Mouse (Mus musculus): ENCODE data around the gene Cmklr1.

DNA sequence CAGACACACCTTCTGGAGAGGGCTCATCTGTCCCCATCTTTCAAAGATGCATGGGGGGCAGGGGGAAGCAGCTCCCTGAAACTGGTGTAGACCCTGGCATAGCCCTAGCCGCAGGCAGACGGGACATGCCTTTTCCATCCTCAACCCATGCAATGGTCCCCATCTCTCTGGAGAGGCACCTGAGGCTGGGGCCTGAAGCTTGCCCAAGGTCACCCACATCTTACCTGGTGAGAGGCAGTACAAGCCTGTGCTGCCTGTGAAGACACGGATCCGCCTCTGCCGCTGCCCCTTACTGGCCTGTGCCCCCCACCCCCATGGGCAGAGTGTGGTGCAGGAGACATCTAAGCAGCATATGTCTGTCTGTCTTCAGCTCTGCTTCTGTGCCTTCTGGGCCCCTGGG lies 23.2 kb downstream of the Cmklr1 start:
- TF ChIP-seq TAL1 (IDR thresholded peaks at IDR 0.05; ENCODE audit: low read length) (no peak), GATA1 (IDR thresholded peaks at IDR 0.05; ENCODE audit: low read length) (no peak)

Data from erythroblast, embryonic 14.5 days (primary cell).